Mouse (Mus musculus) left cerebral cortex, postnatal 14 days (tissue): Measurements from ENCODE around the gene Gpr153. TPM values are rescaled to one million over a fixed set of nuclear protein-coding genes. Genes with fewer than 3 reads are reported as not detected.

ENCODE experiments used
- DNase-seq, 2 experiments: peaks; one replicate each; pipeline ENCODE4 v3.0.0; 2021 to 2022; ENCODE audit warnings: low spot score in 2 of 2, mixed read lengths in 1 of 2
- intact Hi-C: fragments of 180-260 bp; cut with DNase I; formaldehyde crosslinking; loops from one replicate; pipeline ENCODE4 v1.15.1; 2025
- total RNA-seq, 2 experiments: library from RNA; stranded (reverse); gene quantifications; 2 replicates each; pipeline ENCODE4 v1.2.3; 2021

The Gpr153 gene
- total RNA-seq, 2 experiments from 2014 or later: 31.2 to 31.6 TPM

DNA sequence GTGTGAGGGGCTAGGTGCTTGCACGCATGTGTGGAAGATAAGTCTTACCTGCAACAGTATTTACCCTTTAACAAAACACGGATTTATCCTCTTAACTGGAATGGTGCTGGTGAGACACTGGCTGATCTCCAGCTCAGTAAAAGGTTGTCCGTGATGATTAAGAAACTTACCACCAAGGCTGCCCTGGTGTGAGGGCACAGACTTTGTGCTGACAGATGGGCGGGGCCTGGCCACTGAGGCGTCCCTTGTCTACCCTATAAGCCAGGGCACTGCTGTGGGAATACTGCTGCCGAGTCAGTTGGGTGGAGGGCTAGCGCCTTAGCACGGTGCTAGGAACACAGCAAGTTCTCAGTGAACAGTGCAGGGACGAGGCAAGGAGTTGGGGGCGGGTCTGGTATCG lies 28.0 kb downstream of the Gpr153 start:
- DNase-seq: no peak
- intact Hi-C loops: no loop called here

DNA sequence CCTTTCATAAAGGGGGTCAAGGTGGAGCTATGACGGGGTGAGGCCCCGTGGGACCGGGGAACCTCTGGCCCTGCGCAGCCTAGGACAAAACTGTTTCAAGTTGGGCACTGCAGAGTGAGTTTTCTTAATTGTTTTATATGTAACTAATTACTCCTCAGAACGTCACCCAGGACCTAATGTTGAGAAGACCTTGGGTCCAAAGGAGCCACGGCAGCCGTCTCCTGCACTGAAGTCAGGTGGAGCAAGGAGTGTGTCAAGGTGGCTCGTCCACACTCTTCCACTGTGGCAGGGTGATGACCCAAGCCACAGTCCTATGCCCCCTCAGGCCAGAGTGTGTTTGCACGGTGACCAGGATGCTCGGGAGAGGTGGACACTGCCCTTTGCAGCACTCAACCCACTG lies 29.1 kb downstream of the Gpr153 start:
- DNase-seq: no peak
- intact Hi-C loops: no loop called here

DNA sequence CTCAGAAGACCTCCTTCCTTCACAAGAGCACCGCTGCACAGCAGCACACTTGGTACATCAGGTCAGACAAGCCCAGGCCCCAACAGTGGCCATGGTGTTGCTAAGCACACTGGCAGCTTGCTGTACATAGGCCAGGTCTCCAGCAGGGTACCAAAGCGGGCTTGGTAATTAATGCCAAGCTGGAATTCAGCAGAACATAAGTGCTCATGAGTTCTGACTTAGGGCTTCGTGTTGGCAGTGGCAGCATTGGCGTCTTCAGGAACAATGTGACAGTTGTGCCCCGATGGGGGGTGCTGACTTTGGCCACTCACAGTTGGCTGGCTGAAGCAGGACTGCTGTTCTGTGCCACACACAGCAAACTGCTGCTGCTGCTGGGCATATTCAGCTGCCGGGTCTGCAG lies 30.7 kb downstream of the Gpr153 start:
- intact Hi-C loops: no loop called here
- DNase-seq: no peak

DNA sequence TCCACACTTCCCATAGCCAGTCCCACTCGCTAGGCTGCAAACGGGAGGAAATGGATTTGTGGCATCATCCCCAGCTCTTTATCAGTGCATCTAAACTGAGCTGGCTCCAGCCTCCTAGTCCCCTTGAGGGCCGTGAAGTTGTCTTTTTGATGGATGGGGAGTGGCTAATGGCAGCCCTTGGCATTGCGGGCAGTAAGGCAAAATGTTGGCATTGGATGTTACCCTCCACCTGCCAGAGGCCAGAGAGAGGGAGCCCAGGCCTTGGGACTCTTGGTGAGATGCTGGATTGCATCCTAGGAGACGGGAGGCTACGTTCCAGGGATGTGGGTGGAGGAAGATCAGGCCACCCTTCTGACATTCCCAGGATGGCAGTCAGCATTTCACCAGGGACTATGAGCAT lies 32.0 kb downstream of the Gpr153 start:
- intact Hi-C loops: no loop called here
- DNase-seq: no peak

DNA sequence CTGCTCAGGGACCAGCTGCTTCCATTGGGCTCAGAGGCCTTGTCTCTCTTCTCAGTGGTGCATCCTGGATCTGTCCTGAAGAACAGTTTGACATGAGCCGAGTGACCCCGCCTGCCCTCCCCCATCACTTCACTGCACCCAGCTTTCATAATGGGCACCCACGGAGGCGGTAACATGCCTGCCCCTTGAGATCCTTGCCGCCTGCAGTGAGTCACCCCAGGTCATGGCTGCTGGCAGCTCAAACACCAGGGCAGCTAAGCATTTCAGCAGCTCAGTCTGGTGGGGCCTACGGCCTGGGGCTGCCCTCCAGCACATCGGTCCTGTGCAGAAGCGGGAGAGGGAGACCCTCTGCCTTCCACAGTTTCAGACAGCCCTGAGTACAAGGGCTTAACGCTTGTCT lies 33.5 kb downstream of the Gpr153 start:
- DNase-seq: no peak
- intact Hi-C loops: no loop called here

DNA sequence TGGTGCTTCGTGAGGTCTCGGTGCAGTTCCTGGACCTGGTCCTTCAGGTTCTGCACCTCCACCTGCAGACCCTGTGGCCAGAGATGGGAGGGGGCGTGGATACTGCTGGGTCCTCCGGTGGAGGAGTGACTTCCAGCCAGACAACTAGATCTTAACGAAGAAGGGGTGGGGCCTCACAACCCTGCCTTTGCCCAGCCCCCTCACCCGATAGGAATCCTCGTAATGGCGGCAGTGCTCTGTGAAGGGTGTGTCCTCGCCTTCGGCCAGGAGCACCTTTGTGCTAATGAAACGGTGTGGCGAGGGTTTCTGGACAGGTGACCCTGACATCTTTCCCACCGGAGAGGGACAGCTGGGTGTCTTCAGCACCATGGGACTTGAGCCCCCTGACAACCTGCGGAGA lies 38.2 kb downstream of the Gpr153 start:
- no peak for DNase-seq
- intact Hi-C loops: no loop called here

DNA sequence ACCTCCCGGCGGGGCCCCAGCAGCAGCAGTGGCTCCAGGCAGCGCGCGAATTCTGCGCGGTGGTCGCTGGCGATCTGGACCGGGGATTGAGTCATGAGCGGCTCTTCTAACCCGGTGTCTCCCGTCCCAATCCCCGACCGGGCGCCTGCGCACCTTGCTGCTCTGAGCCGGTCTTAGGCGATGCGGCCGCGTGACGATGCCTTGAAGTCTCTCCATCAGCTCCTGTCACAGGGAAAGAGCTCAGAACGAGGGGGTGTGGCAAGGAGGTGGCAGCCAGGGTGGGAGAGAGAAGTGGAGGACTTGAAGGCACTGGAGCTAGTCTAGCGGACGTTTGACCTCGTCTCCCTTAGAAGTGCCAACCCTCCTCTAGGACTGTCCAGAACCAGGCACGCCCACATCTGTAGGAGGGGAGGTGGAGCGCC lies 39.2 kb downstream of the Gpr153 start:
- DNase-seq: no peak
- intact Hi-C loops: no loop called here

DNA sequence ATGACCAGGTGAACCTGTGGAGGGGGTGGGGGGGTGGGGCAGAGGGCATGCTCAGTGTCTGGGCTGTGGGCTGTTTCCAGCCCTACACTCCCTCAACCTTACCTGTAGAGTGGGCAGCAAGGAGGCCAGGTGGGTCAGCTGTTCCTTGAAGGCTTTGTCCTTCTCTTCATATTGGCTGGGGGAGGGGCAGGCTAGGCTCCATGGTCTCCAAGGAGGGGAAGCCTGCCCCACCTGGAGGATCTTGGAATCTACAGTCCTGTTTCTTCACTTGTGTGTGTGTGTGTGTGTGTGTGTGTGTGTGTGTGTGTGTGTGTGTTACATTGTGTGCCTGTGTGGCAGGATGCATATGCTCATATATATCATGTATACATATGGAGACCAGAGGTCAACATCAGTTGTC lies 39.9 kb downstream of the Gpr153 start:
- DNase-seq: peak in 1 of 2 experiments; percentile 84
- intact Hi-C loops: no loop called here

DNA sequence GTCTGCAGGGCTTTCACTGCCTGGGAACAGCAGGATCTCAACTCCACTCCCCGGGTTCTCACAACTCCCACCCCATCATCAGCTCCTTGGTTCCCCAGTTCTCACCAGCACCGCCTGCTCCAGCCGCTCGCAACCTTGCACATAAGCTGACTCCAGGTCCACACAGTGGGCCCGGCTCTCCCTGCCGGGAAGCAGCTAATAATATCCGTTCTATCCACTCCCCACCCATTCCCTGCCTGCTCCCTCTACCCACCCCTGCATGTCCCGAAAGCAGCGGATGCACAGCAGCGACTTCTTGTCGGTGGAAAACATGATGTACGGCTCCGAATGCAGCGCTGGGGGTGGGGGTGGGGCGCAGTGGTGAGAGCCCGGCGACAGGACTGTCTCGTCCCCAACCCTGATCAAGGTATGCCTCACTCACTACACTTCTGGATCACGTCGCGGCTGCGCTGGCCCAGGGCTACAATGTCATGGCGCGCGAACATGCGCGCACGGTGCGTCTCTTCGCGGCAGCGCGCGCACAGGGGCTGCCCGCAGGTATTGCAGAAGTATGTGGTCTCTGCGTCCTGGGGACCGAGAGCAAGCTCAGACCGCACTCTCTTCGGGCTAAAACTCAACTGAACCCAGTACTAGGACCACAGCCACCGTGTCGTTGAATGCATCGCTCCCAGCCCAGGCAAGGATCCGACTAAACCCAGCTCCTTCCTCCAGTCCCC lies 41.6 kb downstream of the Gpr153 start:
- no peak for DNase-seq
- intact Hi-C loops: no loop called here

DNA sequence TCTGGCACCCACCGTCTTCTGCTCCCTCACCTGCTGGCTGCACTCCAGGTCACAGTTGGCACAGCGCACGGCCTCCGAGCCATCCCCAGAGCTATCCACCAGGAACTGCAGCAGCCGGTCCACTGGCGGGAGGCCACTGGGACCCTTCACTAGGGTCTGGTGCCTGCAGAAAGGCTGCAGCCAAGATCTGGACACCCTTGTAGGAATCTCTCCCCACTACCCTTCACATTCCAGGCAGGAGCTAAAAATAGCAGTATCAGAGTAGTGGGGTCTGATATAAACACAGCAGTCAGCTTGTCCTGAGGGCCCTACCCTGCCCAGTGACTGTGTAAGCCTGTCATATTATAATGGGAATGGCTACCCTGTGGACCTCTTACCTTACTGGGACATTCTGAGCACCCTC lies 43.6 kb downstream of the Gpr153 start:
- no peak for DNase-seq
- intact Hi-C loops: no loop called here

DNA sequence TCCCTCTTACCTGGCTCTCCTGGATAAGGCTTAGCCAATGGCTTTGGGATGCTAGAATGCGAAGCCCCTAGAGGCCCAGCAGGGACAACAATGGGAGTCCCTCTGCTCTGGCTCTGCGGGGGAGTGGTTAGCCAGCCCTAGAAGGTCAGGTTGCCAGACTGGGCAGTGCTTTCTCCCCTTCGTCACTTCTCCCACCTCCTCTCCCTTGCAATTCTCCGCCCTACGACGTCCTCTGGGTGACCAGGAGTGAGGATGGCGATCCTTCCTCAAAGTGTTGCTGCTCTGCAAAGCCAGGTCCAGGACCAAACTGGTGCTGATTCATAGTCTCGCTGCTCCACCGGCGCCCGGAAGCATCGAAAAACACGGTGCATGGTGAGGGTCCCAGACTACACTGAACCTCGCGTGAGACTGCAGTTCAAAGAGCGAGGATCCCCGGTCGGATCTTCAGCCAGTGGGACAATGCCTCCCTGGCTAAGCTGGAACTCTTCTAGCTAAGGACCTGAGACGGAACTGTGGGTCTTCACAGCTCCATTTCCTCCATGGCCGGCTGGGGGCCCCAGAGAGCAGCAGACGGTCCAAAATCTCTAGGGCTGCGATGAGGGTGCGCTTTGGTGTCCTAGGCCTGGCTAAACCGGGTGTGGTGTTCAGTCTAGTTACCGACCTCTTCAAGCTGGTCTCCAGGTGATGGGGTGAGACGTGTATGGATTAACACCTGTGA lies 44.6 kb downstream of the Gpr153 start, which contains the start of gene Rnf207:
Rnf207 (minus strand) TSS at position 477 of the 718 bp plus-strand sequence.
- peak in 1 of 2 experiments; percentile 56 for DNase-seq
- intact Hi-C loops: no loop called here

DNA sequence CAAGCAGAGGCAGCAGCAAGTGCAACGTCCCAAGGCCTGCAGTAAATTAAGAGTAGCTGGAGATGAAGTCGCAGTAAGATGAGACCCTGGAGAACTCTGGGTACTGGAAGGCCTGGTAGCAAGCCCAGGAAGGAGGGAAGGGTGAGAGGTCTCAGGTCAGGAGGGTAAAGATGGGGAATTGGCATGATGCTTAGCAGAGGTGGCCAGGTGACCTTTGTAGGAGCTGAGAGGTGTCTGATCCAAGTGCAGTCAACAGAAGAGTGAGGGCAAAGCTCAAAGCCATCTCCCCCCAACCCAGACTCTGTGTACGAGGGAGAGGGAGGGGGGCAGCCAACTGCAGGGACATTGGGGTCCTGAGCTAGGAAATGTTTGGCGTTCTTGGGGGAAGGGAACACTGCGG lies 47.4 kb downstream of the Gpr153 start:
- intact Hi-C loops: no loop called here
- no peak for DNase-seq

DNA sequence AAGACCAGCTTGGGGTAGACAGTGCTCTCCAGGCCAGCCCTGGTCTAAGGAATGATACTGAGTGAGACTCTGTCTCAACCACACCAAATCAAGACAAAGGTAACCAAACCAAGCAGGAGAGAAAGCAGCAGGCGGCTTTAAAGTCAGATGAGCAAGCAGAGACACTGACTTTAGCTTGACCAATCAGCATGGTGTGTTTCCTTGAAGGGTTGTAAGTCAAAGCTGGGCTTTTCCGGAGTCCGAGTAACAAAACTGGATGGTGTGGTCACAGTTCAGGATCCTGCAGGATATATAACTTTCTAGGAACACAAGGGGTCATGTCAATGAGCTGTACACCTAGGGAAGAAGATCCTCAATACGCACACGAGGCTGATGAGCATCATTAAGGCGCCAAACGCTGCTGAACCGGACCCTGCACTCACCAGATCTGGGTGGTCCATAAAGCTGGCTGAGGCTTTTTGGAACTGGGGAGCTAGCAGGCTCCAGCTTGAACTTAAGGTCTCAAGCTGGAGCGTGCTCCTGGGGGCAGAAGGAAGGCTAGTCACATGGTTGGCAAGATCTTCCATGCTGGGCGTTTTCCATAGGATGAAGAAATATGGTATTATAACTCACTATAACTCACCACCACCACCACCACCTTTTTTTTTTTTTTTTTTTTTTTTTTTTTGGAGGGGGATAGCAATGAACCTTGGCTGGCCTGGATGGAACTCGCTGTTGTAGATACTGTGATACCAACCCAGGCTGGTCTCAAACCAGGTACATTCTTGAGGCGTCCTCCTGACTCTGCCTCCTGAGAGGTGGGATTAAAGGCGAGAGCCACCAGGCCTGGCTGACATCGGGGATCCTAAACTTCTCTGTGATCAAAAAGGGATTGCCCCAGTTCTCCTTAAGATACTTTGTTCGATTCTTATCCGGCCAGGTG lies 50.9 kb downstream of the Gpr153 start:
- DNase-seq: no peak
- intact Hi-C loops: no loop called here

DNA sequence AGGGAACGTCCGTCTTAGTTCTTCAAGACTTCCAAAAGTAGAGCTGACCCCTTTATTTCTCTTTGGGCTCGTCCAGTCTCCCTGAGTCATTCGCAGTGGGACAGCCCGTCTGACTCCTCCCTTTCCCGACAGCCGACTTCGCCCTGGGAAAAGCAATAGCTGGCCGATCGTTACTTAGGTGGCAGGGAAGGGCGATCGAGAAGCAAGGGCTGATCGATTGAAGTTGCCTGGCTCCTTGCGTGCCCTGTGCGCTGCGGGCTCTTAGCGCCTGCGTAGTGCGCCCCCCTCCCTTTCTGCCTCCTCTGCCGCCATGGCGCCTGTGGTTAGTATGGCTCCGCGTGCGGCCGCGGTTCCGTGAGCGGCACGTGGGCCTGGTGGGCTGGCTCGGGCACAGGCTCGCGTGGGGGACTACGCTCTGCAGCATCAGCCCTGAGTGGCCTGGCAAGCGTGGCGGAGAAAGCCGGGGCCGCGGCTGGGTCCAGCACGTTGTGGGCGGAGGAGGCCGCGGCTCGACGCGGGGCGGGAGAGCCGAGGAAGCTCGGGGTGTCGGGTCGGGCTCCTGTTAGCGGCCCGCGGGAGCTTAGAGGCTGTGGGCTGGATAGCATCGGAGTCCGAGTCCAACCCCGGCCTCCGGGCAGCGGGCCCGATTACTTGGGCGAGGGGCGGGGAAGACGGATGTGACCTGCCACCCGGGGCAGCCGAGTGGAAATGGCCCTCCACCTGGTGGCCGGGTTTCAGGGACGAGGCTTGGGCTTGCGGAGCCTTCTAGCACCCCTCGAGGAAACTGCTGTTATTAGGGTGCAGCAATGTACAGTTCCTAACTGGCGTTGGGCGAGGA lies 51.8 kb downstream of the Gpr153 start, which contains the start of gene Rpl22:
Rpl22 (plus strand) TSS at position 169 of the 838 bp plus-strand sequence.
- intact Hi-C loops: no loop called here
- peak; percentile 95 to 98 for DNase-seq

DNA sequence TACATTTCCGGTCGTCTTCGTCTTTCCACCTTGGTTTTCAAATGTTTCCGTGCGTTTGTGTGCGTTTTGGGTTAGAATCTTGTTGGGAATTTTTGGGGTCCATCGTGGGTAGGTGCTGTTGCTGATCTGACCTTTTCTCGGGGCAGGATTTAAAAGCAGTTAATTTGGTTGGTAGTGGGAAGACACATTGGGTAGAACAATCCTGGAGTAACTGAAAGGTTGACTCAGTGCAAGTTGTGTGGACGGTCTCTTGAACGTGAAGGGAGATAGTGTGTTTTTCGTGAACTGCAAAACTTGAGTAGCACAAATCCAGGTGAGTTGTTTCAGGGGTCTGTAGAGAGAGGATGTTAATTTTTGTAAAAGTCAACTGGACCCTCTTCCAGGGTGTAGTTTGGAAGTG lies 52.5 kb downstream of the Gpr153 start:
- no peak for DNase-seq
- intact Hi-C loops: no loop called here

DNA sequence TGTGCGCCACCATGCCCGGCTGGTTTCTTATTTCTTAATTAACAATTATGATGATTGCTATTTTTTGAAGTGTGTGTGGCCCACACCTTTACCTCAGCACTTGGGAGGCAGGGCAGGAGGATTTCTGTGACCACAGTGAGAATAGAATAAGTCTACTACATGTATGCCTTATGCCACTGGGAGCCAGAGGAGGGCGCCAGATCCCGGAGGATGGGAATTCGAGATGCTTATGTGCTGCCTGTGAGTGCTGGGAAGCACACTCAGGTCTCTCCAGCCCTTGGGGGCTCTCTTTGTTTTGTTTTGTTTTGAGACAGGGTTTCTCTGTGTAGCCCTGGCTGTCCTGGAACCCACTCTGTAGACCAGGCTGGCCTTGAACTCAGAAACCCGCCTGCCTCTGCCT lies 54.7 kb downstream of the Gpr153 start:
- intact Hi-C loops: no loop called here
- DNase-seq: no peak

DNA sequence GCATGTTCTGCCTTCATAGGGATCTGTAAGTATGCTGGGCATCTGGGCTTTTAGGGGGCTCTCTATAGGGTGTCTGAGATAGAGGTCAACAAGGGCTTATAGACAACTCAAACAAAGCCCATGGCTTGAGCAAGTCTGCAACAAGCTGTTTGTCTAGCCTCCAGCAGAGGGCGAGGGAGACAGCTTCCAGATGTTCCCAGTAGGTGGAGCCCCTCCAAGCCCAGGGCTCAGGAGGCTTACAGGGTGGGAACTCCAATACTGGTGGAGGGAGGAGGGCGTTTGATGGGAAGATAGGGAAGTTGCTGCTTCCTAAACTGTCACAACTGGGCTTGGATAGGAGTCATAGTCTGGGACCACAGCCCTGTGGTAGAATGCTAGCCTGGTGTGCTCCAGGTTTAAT lies 58.9 kb downstream of the Gpr153 start:
- intact Hi-C loops: loop anchor here (10.0 kb wide), 1 partner anchor 162 kb away; no protein-coding TSS in a partner anchor

DNA sequence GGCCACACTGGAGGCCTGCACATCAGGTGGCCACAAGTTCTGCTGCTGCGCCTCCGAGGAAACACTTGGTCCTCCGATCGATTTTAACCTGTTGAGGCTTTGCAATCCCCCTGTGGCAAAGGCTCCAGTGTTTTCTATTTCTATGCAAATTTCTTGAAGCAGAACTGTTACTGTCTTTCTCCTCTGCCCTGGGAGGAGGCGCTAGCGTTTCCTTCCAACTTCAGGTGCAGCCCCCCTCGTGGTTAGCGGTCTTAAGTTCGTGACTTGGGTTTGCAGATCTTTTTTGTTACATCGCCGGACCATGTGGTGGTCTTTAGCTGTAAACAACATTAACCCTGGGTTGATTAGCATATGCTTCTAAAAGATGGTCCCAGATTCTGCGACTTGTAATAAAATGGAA lies 59.6 kb downstream of the Gpr153 start:
- intact Hi-C loops: loop anchor here (10.0 kb wide), 1 partner anchor 161 kb away; no protein-coding TSS in a partner anchor
- no peak for DNase-seq

More for the DNA sequence above, 58.9 kb downstream of the Gpr153 start:
- peak; percentile 77 to 82 for DNase-seq
